In genomic region chr2:179835570-179835969, GRCm38 (mm10) we compare ENCODE assay signal across 18 mouse cellular contexts.
"Had no signal": no experiment of that assay in that cellular context is flagged by ENCODE, and none has a peak within 500 bp of the region (broad histone marks: within the 10 kb centered on the region; RNA-seq: fewer than 3 reads in every experiment).

No protein-coding gene starts in this region.

- DNase-seq: kidney, adult 2 months; kidney, postnatal 25 days; layer of hippocampus, adult 9-11 months; liver, embryonic 13.5 days; lung, adult 2 months; lung, postnatal 10 days; retina, postnatal 1 day; right cerebral cortex, postnatal 25 days; spleen, adult 18-20 months; thymus, postnatal 25 days had no signal

- H3K9ac ChIP-seq: liver, embryonic 13.5 days; midbrain, embryonic 12.5 days; midbrain, embryonic 15.5 days; neural tube, embryonic 13.5 days; stomach, embryonic 15.5 days had no signal

- H3K4me3 ChIP-seq: layer of hippocampus, adult 2 months; liver, embryonic 13.5 days; midbrain, embryonic 12.5 days; midbrain, embryonic 15.5 days; myocyte; neural tube, embryonic 13.5 days; stomach, embryonic 15.5 days had no signal

- H3K36me3 ChIP-seq: liver, embryonic 13.5 days; midbrain, embryonic 12.5 days; midbrain, embryonic 15.5 days; neural tube, embryonic 13.5 days; stomach, embryonic 15.5 days had no signal

- H3K9me3 ChIP-seq: liver, embryonic 13.5 days; midbrain, embryonic 12.5 days; midbrain, embryonic 15.5 days; neural tube, embryonic 13.5 days; stomach, embryonic 15.5 days had no signal

- H3K27ac ChIP-seq: kidney, postnatal 0 days; layer of hippocampus, adult 2 months; liver, embryonic 13.5 days; midbrain, embryonic 12.5 days; midbrain, embryonic 15.5 days; neural tube, embryonic 13.5 days; stomach, embryonic 15.5 days had no signal

- H3K4me2 ChIP-seq: liver, embryonic 13.5 days; midbrain, embryonic 12.5 days; midbrain, embryonic 15.5 days; neural tube, embryonic 13.5 days; stomach, embryonic 15.5 days had no signal

- H3K27me3 ChIP-seq: liver, embryonic 13.5 days; midbrain, embryonic 12.5 days; midbrain, embryonic 15.5 days; neural tube, embryonic 13.5 days; stomach, embryonic 15.5 days had no signal

- H3K4me1 ChIP-seq: liver, embryonic 13.5 days had no signal

- ATAC-seq: intestine, postnatal 0 days; midbrain, embryonic 15.5 days had no signal
